Mouse (Mus musculus): ENCODE data around the gene Tppp3. TPM values are rescaled to one million over a fixed set of nuclear protein-coding genes. Genes with fewer than 3 reads are reported as not detected.

The Tppp3 gene
- polyA plus RNA-seq, 1 experiment from 2014 or later = 42.3 TPM

GRCm38 (mm10) chr8:105499787-105500186, 28.5 kb upstream of the Tppp3 start:
- no peak overlapping the region for H3K4me2 ChIP-seq
- WGBS = 53% methylated on average over 12 of the region's 12 CpGs
- ATAC-seq (ENCODE audit: insufficient read depth) = no peak

GRCm38 (mm10) chr8:105496439-105497180, 25.3 kb upstream of the Tppp3 start, which contains the start of gene Zdhhc1:
Zdhhc1 (minus strand) TSS chr8:105496902.
- ATAC-seq (ENCODE audit: insufficient read depth) (peak; percentile 82), DNase-seq (peak; percentile 95)
- Histone ChIP-seq H3K9me3 (ENCODE audit: low read depth, low read length) (no peaks in the 10 kb centered on the region), H3K4me2 (peak within 1 kb of the TSS; percentile 86), H3K9ac (peak within 1 kb of the TSS; percentile 92), H3K27me3 (ENCODE audit: insufficient read depth, low read length) (no peaks in the 10 kb centered on the region), H3K4me3 (ENCODE audit: low read depth, low read length) (peak within 1 kb of the TSS; percentile 82), H3K4me1 (ENCODE audit: insufficient read depth) (peaks cover 13% of the 10 kb centered on the region), H3K36me3 (ENCODE audit: insufficient read depth) (no peaks in the 10 kb centered on the region), H3K27ac (ENCODE audit: low read depth) (peak within 1 kb of the TSS; percentile 85)
- TF ChIP-seq CTCF (IDR thresholded peaks at IDR 0.05; ENCODE audit: low read depth) = peak; percentile 64
- 1% methylated on average over 68 of the region's 68 CpGs for WGBS

More at GRCm38 (mm10) chr8:105499787-105500186, 28.5 kb upstream of the Tppp3 start:
- no peak overlapping the region for H3K9ac ChIP-seq
- DNase-seq = no peak
- H3K36me3 ChIP-seq (ENCODE audit: insufficient read depth) = no peaks in the 10 kb centered on the region
- no peak overlapping the region for H3K4me3 ChIP-seq (ENCODE audit: low read depth, low read length)
- peaks cover 9% of the 10 kb centered on the region for H3K4me1 ChIP-seq (ENCODE audit: insufficient read depth)
- H3K27ac ChIP-seq (ENCODE audit: low read depth) = no peak overlapping the region
- no peaks in the 10 kb centered on the region for H3K9me3 ChIP-seq (ENCODE audit: low read depth, low read length)
- no peak for TF ChIP-seq CTCF (IDR thresholded peaks at IDR 0.05; ENCODE audit: low read depth)
- no peaks in the 10 kb centered on the region for H3K27me3 ChIP-seq (ENCODE audit: insufficient read depth, low read length)

- peak overlapping the region; percentile 85 for H3K27ac ChIP-seq (ENCODE audit: low read depth)
- peak overlapping the region; percentile 82 for H3K4me3 ChIP-seq (ENCODE audit: low read depth, low read length)
- peaks cover 13% of the 10 kb centered on the region for H3K4me1 ChIP-seq (ENCODE audit: insufficient read depth)
- H3K9me3 ChIP-seq (ENCODE audit: low read depth, low read length) = no peaks in the 10 kb centered on the region
- peak overlapping the region; percentile 92 for H3K9ac ChIP-seq
- ATAC-seq (ENCODE audit: insufficient read depth) (peak; percentile 19; the same call in 1 of the 2 replicates), DNase-seq (peak; percentile 31)
- H3K27me3 ChIP-seq (ENCODE audit: insufficient read depth, low read length) = no peaks in the 10 kb centered on the region
- peak overlapping the region; percentile 86 for H3K4me2 ChIP-seq
- WGBS = 26% methylated on average over 17 of the region's 17 CpGs
- H3K36me3 ChIP-seq (ENCODE audit: insufficient read depth) = no peaks in the 10 kb centered on the region
- no peak for TF ChIP-seq CTCF (IDR thresholded peaks at IDR 0.05; ENCODE audit: low read depth)
Measured at GRCm38 (mm10) chr8:105495350-105496302, 24.3 kb upstream of the Tppp3 start.

- ATAC-seq (ENCODE audit: insufficient read depth) (no peak), DNase-seq (peak; percentile 76)
- 57% methylated on average over 3 of the region's 3 CpGs for WGBS
- TF ChIP-seq CTCF (IDR thresholded peaks at IDR 0.05; ENCODE audit: low read depth) = no peak
- Histone ChIP-seq H3K9me3 (ENCODE audit: low read depth, low read length) (no peaks in the 10 kb centered on the region), H3K27me3 (ENCODE audit: insufficient read depth, low read length) (no peaks in the 10 kb centered on the region), H3K4me3 (ENCODE audit: low read depth, low read length) (no peak overlapping the region), H3K27ac (ENCODE audit: low read depth) (peak overlapping the region; percentile 85), H3K9ac (no peak overlapping the region), H3K4me1 (ENCODE audit: insufficient read depth) (peaks cover 13% of the 10 kb centered on the region), H3K36me3 (ENCODE audit: insufficient read depth) (no peaks in the 10 kb centered on the region), H3K4me2 (peak overlapping the region; percentile 86)
Measured at GRCm38 (mm10) chr8:105494566-105494965, 23.2 kb upstream of the Tppp3 start.

- Histone ChIP-seq H3K27ac (ENCODE audit: low read depth) (peak overlapping the region; percentile 64), H3K4me3 (ENCODE audit: low read depth, low read length) (no peak overlapping the region), H3K36me3 (ENCODE audit: insufficient read depth) (no peaks in the 10 kb centered on the region), H3K9me3 (ENCODE audit: low read depth, low read length) (no peaks in the 10 kb centered on the region), H3K27me3 (ENCODE audit: insufficient read depth, low read length) (no peaks in the 10 kb centered on the region), H3K4me2 (no peak overlapping the region), H3K4me1 (ENCODE audit: insufficient read depth) (peaks cover 13% of the 10 kb centered on the region), H3K9ac (no peak overlapping the region)
- DNase-seq (peak; percentile 63), ATAC-seq (ENCODE audit: insufficient read depth) (no peak)
- WGBS = 16% methylated on average over 3 of the region's 3 CpGs
- TF ChIP-seq CTCF (IDR thresholded peaks at IDR 0.05; ENCODE audit: low read depth) = no peak
Measured at GRCm38 (mm10) chr8:105493495-105493894, 22.2 kb upstream of the Tppp3 start.

- Histone ChIP-seq H3K36me3 (ENCODE audit: insufficient read depth) (peaks cover 6% of the 10 kb centered on the region; the same call in 1 of the 2 replicates), H3K27me3 (ENCODE audit: insufficient read depth, low read length) (no peaks in the 10 kb centered on the region), H3K4me2 (no peak overlapping the region), H3K9me3 (ENCODE audit: low read depth, low read length) (no peaks in the 10 kb centered on the region), H3K27ac (ENCODE audit: low read depth) (no peak overlapping the region), H3K9ac (no peak overlapping the region), H3K4me3 (ENCODE audit: low read depth, low read length) (no peak overlapping the region), H3K4me1 (ENCODE audit: insufficient read depth) (0 out of 2 replicates have a peak, but pooled peaks cover 3% of the 10 kb centered on the region)
- no peak for ATAC-seq (ENCODE audit: insufficient read depth)
- no peak for DNase-seq
- TF ChIP-seq CTCF (IDR thresholded peaks at IDR 0.05; ENCODE audit: low read depth) = no peak
- 41% methylated on average over 1 of the region's 1 CpGs for WGBS
Measured at GRCm38 (mm10) chr8:105489281-105489680, 18.0 kb upstream of the Tppp3 start.

Data from lung, embryonic 14.5 days (tissue).